Mouse (Mus musculus) liver, adult 2 months (tissue): Measurements from ENCODE around the gene Slc25a38. TPM values are rescaled to one million over a fixed set of nuclear protein-coding genes. Genes with fewer than 3 reads are reported as not detected.
"Not testable (repeated sequence)": the region's sequence is repeated elsewhere in the genome, so short reads cannot be mapped to it uniquely, and the experiment has no call there.

Experiments
- DNase-seq: peaks from one replicate; pipeline ENCODE4 v3.0.0-alpha.2; 2011; ENCODE audit warnings: low read depth, low spot score; ENCODE audit errors: extremely low read depth
- H3K27ac ChIP-seq: fragments of 200-500 bp; replicated peaks from 2 replicates; pipeline ENCODE4 v1.5.1; 2012; ENCODE audit warnings: low read depth, mild to moderate bottlenecking, control low read depth, inconsistent platforms, low read length; ENCODE audit not compliant: insufficient read depth
- H3K27me3 ChIP-seq: fragments of 200-500 bp; 2 replicates; pipeline ENCODE4 v1.6.1; 2012; ENCODE audit warnings: mild to moderate bottlenecking, moderate library complexity, low read length, inconsistent platforms; ENCODE audit not compliant: control insufficient read depth, insufficient read depth
- H3K36me3 ChIP-seq: fragments of 200-500 bp; 2 replicates; pipeline ENCODE4 v1.6.1; 2012; ENCODE audit warnings: low read length, inconsistent platforms; ENCODE audit not compliant: control insufficient read depth, insufficient read depth
- H3K4me1 ChIP-seq: fragments of 200-500 bp; 2 replicates; pipeline ENCODE4 v1.6.1; 2011; ENCODE audit warnings: low read length; ENCODE audit not compliant: control insufficient read depth, insufficient read depth
- H3K4me3 ChIP-seq: fragments of 200-500 bp; 2 replicates; pipeline ENCODE4 v1.5.1; 2011; ENCODE audit warnings: low read depth, mild to moderate bottlenecking, control low read depth, low read length, moderate library complexity; ENCODE audit not compliant: insufficient read depth
- H3K79me2 ChIP-seq: fragments of 200-500 bp; 2 replicates; pipeline ENCODE4 v1.6.1; 2012; ENCODE audit warnings: inconsistent platforms, mild to moderate bottlenecking, low read length, moderate library complexity; ENCODE audit not compliant: control insufficient read depth, insufficient read depth
- H3K9ac ChIP-seq: fragments of 200-500 bp; 2 replicates; pipeline ENCODE4 v1.6.1; 2012; ENCODE audit warnings: low read depth, mild to moderate bottlenecking, control low read depth, inconsistent platforms, low read length
- CTCF ChIP-seq: fragments of 200-500 bp; IDR thresholded peaks from 2 replicates; pipeline ENCODE4 v1.5.1; 2011; ENCODE audit warnings: low read depth, low read length, control low read depth
- POLR2A ChIP-seq: fragments of 200-500 bp; IDR thresholded peaks from 2 replicates; pipeline ENCODE4 v1.6.1; 2011; ENCODE audit warnings: low read length, control low read depth; ENCODE audit not compliant: insufficient read depth; ENCODE audit errors: extremely low read depth
- WGBS: fragments of 180-500 bp; shearing (Covaris S2); methylation state at CpG from one replicate; pipeline ENCODE4 v1.1.7; 2018; 5-methylcytosine and 5-hydroxymethylcytosine counted together
- polyA plus RNA-seq: library from polyadenylated mRNA; depleted of rRNA; stranded (reverse); fragments of >200 nt; gene quantifications from 2 replicates; pipeline ENCODE4 v1.2.3, GENCODE M21; 2012
- total RNA-seq: library from RNA; depleted of rRNA; stranded (reverse); fragments of >200 nt; gene quantifications from 2 replicates; pipeline ENCODE4 v1.2.3, GENCODE M21; 2014

Slc25a38 gene
- total and polyA plus RNA-seq, 2 experiments, result 18.7 to 44.2 TPM

DNA sequence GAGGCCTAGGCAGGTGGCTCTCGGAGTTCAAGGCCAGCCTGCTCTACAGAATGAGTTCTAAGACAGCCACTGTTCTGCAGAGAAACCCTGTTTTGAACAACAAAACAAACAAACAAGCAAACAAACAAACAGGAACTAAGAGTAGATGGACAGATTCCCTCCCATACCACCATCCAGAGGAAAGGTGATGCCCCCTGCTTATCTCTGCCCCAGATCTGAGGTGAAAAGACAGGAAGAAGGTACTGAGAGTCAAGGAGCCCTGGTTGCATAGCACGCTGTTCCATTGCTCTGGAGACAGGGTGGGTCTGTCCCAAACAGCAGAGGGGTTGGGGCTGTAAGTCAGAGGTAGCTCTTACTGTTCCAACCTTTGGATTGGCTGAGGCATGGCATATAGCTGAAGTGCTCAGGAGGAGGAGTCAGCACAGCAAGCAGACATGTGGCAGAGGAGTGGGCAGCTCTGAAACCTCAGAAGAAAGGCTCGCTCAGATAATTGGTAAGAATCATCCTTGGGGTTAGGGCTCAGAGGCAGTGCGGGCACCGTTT lies 18.4 kb upstream of the Slc25a38 start, which contains the start of gene Ccr8:
Gene Ccr8 (plus strand): TSS at position 419 of the 543 bp plus-strand sequence.
- Histone ChIP-seq H3K4me3 (no peak within 1 kb of the TSS), H3K27ac (no peak within 1 kb of the TSS), H3K4me1 (no peaks in the 10 kb centered on the region), H3K79me2 (no peaks in the 10 kb centered on the region), H3K9ac (no peak within 1 kb of the TSS), H3K27me3 (no peaks in the 10 kb centered on the region), H3K36me3 (no peaks in the 10 kb centered on the region)
- no peak for DNase-seq
- WGBS, result 87% methylated on average over 5 of the region's 5 CpGs
- TF ChIP-seq CTCF (no peak), POLR2A (no peak)

DNA sequence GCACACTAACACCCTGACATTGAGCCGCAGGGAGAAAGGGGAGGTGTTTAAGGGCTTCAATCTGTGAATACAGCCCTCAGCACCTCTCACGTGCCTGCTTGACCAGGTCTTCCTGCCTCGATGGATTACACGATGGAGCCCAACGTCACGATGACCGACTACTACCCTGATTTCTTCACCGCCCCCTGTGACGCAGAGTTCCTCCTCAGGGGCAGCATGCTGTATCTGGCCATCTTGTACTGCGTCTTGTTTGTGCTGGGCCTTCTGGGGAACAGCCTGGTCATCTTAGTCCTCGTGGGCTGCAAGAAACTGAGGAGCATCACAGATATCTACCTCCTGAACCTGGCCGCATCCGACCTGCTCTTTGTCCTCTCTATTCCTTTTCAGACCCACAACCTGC lies 16.5 kb upstream of the Slc25a38 start:
- no peaks in the 10 kb centered on the region for H3K79me2 ChIP-seq
- 86% methylated on average over 13 of the region's 13 CpGs for WGBS
- H3K27me3 ChIP-seq, result no peaks in the 10 kb centered on the region
- no peaks in the 10 kb centered on the region for H3K36me3 ChIP-seq
- no peak overlapping the region for H3K27ac ChIP-seq
- H3K4me3 ChIP-seq, result no peak overlapping the region
- no peak overlapping the region for H3K9ac ChIP-seq
- TF ChIP-seq POLR2A, result no peak
- TF ChIP-seq CTCF, result no peak
- no peak for DNase-seq
- H3K4me1 ChIP-seq, result no peaks in the 10 kb centered on the region

DNA sequence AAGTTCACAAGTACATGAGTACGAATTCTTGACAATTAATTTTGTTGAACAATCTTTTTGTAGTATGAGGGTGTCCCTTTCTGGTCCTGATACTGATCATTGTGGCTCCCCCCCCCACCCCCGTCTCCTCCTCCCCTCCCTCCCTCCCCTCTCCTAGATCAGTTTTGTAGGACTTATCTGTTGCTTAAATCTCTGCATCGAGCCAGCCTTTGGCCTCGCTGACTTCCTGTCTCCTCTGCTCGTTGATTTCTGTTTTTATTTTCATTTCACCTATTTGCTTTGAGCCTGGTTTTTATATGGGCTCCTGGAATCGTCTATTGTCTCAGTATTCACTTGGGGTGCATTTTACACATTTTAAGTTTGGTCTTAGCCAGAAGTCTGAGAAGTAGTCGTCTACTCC lies 14.3 kb upstream of the Slc25a38 start:
- no peaks in the 10 kb centered on the region for H3K27me3 ChIP-seq
- no peak overlapping the region for H3K4me3 ChIP-seq
- DNase-seq, result no peak
- no peaks in the 10 kb centered on the region for H3K4me1 ChIP-seq
- 54% methylated on average over 7 of the region's 7 CpGs for WGBS
- no peak for TF ChIP-seq CTCF
- H3K9ac ChIP-seq, result no peak overlapping the region
- H3K36me3 ChIP-seq, result no peaks in the 10 kb centered on the region
- H3K27ac ChIP-seq, result no peak overlapping the region
- no peaks in the 10 kb centered on the region for H3K79me2 ChIP-seq

DNA sequence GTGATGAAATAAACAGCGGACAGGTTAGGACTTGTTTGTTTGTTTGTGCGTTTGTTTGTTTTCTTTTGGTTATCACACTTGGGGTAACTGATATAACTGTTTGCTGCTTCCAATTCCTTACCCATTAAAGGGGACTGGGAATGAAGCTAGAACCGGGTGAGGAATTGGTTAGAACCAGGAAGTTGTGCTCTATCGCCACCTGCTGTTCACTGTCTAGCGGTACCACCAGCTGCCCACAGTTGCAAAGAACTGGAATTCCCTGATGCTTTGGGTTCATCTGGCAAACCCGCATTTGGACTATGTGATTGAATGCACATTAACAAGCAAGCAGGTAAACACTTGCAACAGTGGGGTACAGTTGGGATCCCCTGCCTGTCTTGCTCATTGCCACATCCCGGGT lies 11.5 kb upstream of the Slc25a38 start:
- 18% methylated on average over 7 of the region's 7 CpGs for WGBS
- DNase-seq, result peak; percentile 46

DNA sequence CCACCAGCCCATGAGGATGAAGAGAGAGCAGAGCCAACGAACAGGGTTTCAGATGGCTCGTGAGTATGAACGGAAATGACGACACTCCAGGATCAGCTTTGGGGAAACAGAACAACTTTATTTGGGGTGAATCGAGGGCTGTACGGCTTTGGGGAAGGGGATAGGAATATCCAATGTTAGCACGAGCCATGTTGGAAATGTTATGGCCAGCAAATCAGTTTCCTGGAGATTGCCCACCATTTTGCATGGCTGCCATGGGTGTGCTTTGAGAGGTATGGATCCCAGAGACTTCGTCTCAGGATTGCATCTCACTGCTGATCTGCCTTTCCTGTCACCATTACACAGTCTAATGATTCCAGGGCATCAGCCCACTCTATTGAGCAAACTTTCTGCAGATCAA lies 10.9 kb upstream of the Slc25a38 start:
- no peaks in the 10 kb centered on the region for H3K4me1 ChIP-seq
- no peaks in the 10 kb centered on the region for H3K79me2 ChIP-seq
- WGBS, result 83% methylated on average over 8 of the region's 8 CpGs
- H3K27ac ChIP-seq, result no peak overlapping the region
- no peaks in the 10 kb centered on the region for H3K36me3 ChIP-seq
- TF ChIP-seq CTCF (no peak), POLR2A (no peak)
- no peaks in the 10 kb centered on the region for H3K27me3 ChIP-seq
- DNase-seq, result no peak
- H3K4me3 ChIP-seq, result no peak overlapping the region
- H3K9ac ChIP-seq, result no peak overlapping the region

More for the DNA sequence above, 11.5 kb upstream of the Slc25a38 start:
- Histone ChIP-seq H3K27me3 (no peaks in the 10 kb centered on the region), H3K27ac (no peak overlapping the region), H3K4me1 (no peaks in the 10 kb centered on the region), H3K79me2 (no peaks in the 10 kb centered on the region), H3K9ac (no peak overlapping the region), H3K4me3 (no peak overlapping the region), H3K36me3 (no peaks in the 10 kb centered on the region)
- TF ChIP-seq CTCF (peak; percentile 82), POLR2A (no peak)

DNA sequence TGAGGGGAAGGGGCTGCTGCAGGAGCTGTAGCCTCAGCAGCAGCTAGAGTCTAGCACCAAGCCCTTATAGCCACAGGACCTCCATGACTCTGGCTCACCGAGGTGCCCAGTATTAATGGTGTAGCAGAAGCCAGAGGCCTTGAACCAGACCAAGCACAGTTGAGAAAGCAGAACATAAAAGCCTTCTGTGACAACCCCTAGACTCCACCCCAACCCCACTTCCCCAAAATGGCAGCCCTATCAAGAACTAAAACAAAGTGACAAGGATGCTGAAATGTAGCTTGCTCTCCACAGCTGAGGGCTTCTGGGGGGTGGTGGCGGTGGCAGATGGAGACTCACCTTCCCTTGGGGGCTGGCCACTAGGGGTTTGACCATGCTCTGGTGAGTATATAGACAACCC lies 9.0 kb upstream of the Slc25a38 start:
- no peak overlapping the region for H3K4me3 ChIP-seq
- WGBS, result 87% methylated on average over 2 of the region's 2 CpGs
- H3K4me1 ChIP-seq, result no peaks in the 10 kb centered on the region
- H3K27me3 ChIP-seq, result no peaks in the 10 kb centered on the region
- no peaks in the 10 kb centered on the region for H3K79me2 ChIP-seq
- H3K27ac ChIP-seq, result no peak overlapping the region
- H3K36me3 ChIP-seq, result no peaks in the 10 kb centered on the region
- DNase-seq, result no peak
- TF ChIP-seq CTCF (no peak), POLR2A (no peak)
- H3K9ac ChIP-seq, result no peak overlapping the region

DNA sequence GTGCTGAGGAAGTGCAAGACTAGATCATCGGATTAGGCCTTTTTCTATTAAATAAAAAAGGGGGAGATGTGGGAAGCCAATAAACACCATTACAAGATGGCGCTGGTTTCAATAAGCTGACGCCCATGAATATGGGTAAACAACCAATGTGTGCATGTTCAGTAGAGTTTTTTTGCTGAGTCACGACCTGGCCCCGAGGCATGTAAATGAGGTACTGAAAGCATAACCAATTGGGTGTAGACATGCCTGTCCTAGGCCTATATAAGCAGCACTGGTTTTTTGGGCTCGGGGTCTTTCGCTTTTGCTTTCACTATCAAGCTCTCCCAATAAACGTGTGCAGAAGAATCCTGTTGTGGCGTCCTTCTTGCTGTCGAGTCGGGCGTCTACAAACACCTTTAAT lies 1.2 kb upstream of the Slc25a38 start:
- not testable (repeated sequence) for H3K9ac ChIP-seq, H3K4me3 ChIP-seq, H3K27ac ChIP-seq, H3K36me3 ChIP-seq, H3K27me3 ChIP-seq, H3K4me1 ChIP-seq, DNase-seq
- 95% methylated on average over 12 of the region's 12 CpGs for WGBS
- H3K79me2 ChIP-seq, result peaks cover 15% of the 10 kb centered on the region
